Mouse (Mus musculus) thymus, adult 2 months (tissue): ENCODE measurements at regions not wholly inside any gene's neighbourhood (a gene's known extent, or its start where the extent isn't known, plus 50 kb on each side); places are given as distances from the start of the nearest gene placed in this dataset.
"Not testable (repeated sequence)": the region's sequence is repeated elsewhere in the genome, so short reads cannot be mapped to it uniquely, and the experiment has no call there.

ENCODE experiments used
- DNase-seq: peaks from one replicate; pipeline ENCODE4 v3.0.0; 2021
- H3K27ac ChIP-seq: fragments of 200-500 bp; 2 replicates; pipeline ENCODE4 v1.5.1; 2012; ENCODE audit warnings: low read length, control low read depth; ENCODE audit not compliant: control insufficient read depth, insufficient read depth
- H3K27me3 ChIP-seq: fragments of 200-500 bp; 2 replicates; pipeline ENCODE4 v1.6.1; 2012; ENCODE audit warnings: mild to moderate bottlenecking, low read length, moderate library complexity, mixed read lengths; ENCODE audit not compliant: control insufficient read depth, insufficient read depth
- H3K36me3 ChIP-seq: fragments of 200-500 bp; 2 replicates; pipeline ENCODE4 v1.6.1; 2012; ENCODE audit warnings: mild to moderate bottlenecking, low read length, moderate library complexity; ENCODE audit not compliant: control insufficient read depth, insufficient read depth
- H3K4me1 ChIP-seq: fragments of 200-500 bp; replicated peaks from 2 replicates; pipeline ENCODE4 v1.6.1; 2012; ENCODE audit warnings: low read length; ENCODE audit not compliant: control insufficient read depth, insufficient read depth
- H3K4me3 ChIP-seq: fragments of 200-500 bp; 2 replicates; pipeline ENCODE4 v1.5.1; 2012; ENCODE audit warnings: mild to moderate bottlenecking, low read length, control low read depth, moderate library complexity; ENCODE audit not compliant: control insufficient read depth, insufficient read depth
- CTCF ChIP-seq: fragments of 200-500 bp; IDR thresholded peaks from 2 replicates; pipeline ENCODE4 v1.5.1; 2012; ENCODE audit warnings: mild to moderate bottlenecking, control low read depth, low read length, moderate library complexity, borderline replicate concordance; ENCODE audit not compliant: control insufficient read depth, poor library complexity, insufficient read depth; ENCODE audit errors: extremely low read depth
- POLR2A ChIP-seq: fragments of 200-500 bp; IDR thresholded peaks from 2 replicates; pipeline ENCODE4 v1.6.1; 2012; ENCODE audit warnings: mild to moderate bottlenecking, low read length, control low read depth, moderate library complexity; ENCODE audit not compliant: control insufficient read depth, poor library complexity, insufficient read depth; ENCODE audit errors: extremely low read depth
- WGBS: fragments of 180-500 bp; shearing (Covaris S2); methylation state at CpG from one replicate; pipeline ENCODE4 v1.1.7; 2018; 5-methylcytosine and 5-hydroxymethylcytosine counted together

DNA sequence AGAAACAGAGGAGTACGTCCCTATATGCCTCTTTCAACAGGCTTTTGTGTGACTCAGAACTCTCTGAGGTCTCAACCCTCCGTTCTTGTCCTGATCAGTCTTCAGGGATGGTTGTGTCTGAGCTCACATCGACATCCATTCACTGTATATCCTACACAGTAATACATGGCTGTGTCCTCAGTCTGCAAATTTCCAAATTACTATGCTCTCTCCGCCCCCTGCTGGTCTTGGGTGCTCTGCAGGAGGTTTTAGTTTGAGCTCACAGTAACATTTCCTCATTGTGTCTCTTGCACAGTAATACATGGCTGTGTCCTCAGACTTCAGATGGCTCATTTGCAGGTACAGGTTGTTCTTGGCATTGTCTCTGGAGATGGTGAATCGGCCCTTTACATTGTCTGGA lies 53.5 kb downstream of the Adam6a start:
- H3K27ac ChIP-seq, H3K4me1 ChIP-seq, H3K36me3 ChIP-seq, H3K27me3 ChIP-seq, H3K4me3 ChIP-seq: not testable (repeated sequence)
- peak; percentile 18 for DNase-seq
- WGBS, result 69% methylated on average over 5 of the region's 5 CpGs

- peak; percentile 25 for DNase-seq
- no peak overlapping the region for H3K4me3 ChIP-seq
- no peaks in the 10 kb centered on the region for H3K27me3 ChIP-seq
- no peaks in the 10 kb centered on the region for H3K36me3 ChIP-seq
- TF ChIP-seq CTCF (no peak), POLR2A (no peak)
- H3K27ac ChIP-seq, result no peak overlapping the region
- whole genome bisulfite sequencing, result 42% methylated on average over 4 of the region's 4 CpGs
- no peaks in the 10 kb centered on the region for H3K4me1 ChIP-seq
Measured at GRCm38 (mm10) chr12:113610924-113611323, 67.2 kb downstream of the Adam6a start.

- H3K27ac ChIP-seq, H3K4me1 ChIP-seq, H3K4me3 ChIP-seq, DNase-seq, H3K27me3 ChIP-seq, H3K36me3 ChIP-seq: not testable (repeated sequence)
- 26% methylated on average over 4 of the region's 4 CpGs for WGBS
Measured at GRCm38 (mm10) chr12:113625221-113625620, 81.5 kb downstream of the Adam6a start.

DNA sequence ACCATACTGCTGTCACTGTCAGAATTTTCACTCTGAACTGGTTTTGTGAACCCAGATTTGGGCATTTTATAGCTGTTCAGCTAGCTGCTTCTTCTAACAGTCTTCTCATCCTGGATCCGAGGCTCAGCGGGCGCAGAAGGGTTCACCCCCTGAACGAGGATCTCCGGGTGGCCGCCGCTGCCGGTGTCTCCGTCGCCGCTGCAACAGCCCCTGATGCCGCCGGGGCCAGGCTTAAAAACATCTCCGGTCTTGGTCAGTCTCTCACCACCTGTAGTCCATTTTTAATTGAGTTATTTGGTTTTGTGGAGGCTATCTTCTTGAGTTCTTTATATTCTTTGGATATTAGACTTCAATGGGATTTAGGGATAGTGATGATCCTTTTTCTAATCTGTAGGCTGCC lies 87.1 kb downstream of the Adam6a start:
- 94% methylated on average over 14 of the region's 14 CpGs for WGBS
- H3K36me3 ChIP-seq, H3K4me3 ChIP-seq, DNase-seq, H3K4me1 ChIP-seq, H3K27ac ChIP-seq, H3K27me3 ChIP-seq: not testable (repeated sequence)
